Mouse (Mus musculus) layer of hippocampus, adult 2 months (tissue): ENCODE results near the gene Chsy1. TPM values are rescaled to one million over a fixed set of nuclear protein-coding genes. Genes with fewer than 3 reads are reported as not detected.

ENCODE experiments used
- DNase-seq, 2 experiments: peaks; one replicate each; pipeline ENCODE4 v3.0.0; 2022; ENCODE audit warnings: low spot score in 2 of 2
- H3K27ac ChIP-seq: fragments of 200-600 bp; 2 replicates; pipeline ENCODE4 v1.8.1; 2022
- H3K4me3 ChIP-seq: fragments of 200-600 bp; 2 replicates; pipeline ENCODE4 v1.8.1; 2022; ENCODE audit warnings: mild to moderate bottlenecking
- CTCF ChIP-seq: fragments of 200-600 bp; conservative IDR thresholded peaks from 2 replicates; pipeline ENCODE4 v1.8.1; 2022; ENCODE audit warnings: antibody characterized with exemption, mild to moderate bottlenecking, moderate library complexity
- total RNA-seq, 2 experiments: library from RNA; stranded (reverse); gene quantifications; 2 replicates each; pipeline ENCODE4 v1.2.3; 2021

Chsy1 gene
- total RNA-seq, 2 experiments from 2014 or later = 14.2 to 14.6 TPM

- Histone ChIP-seq H3K4me3 (no peak overlapping the region), H3K27ac (peak overlapping the region; percentile 21; the same call in 1 of the 2 replicates)
- no peak for DNase-seq
- no peak for TF ChIP-seq CTCF
Measured at GRCm38 (mm10) chr7:66136187-66136586, 26.9 kb downstream of the Chsy1 start.

DNA sequence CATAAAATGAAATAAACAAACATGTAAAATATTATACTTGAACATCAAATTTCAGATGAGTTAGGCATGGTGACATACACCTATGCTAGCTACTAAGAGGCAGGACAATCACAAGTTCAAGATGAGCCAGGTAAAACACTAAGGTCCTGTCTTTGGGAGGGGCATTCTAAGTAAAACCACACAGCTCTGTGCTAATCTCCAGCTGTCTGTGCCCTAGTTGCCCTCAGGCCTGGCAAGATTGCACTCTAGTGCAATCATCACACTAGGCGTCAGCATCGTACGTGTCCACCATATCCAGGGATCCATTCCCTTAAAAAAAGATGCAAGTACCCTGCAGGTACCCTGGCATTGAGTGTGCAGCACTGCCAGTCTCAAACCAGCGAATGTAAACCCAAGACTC lies 28.0 kb downstream of the Chsy1 start:
- no peak for DNase-seq
- no peak for TF ChIP-seq CTCF
- no peak overlapping the region for H3K4me3 ChIP-seq
- no peak overlapping the region for H3K27ac ChIP-seq

DNA sequence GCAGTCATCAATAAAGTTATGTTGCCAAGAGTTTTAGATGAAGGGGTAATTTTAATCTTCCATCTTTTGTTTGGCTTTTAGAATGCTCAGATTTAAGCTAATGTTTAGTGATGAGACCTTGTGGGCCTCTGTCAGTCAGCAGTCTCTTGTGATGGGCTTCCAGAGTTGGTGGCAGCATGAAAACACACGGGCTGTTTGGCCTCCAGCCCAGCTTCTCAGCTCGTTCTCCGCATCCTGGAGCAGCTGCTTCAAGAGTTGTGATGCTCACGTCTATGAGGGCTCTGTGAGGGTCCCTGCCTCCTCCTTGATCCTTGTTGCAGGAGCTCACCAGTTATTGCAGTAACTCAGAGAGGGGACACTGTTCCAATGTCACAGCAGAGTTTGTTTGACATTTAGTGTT lies 29.0 kb downstream of the Chsy1 start:
- no peak overlapping the region for H3K27ac ChIP-seq
- no peak for DNase-seq
- H3K4me3 ChIP-seq = no peak overlapping the region
- no peak for TF ChIP-seq CTCF

DNA sequence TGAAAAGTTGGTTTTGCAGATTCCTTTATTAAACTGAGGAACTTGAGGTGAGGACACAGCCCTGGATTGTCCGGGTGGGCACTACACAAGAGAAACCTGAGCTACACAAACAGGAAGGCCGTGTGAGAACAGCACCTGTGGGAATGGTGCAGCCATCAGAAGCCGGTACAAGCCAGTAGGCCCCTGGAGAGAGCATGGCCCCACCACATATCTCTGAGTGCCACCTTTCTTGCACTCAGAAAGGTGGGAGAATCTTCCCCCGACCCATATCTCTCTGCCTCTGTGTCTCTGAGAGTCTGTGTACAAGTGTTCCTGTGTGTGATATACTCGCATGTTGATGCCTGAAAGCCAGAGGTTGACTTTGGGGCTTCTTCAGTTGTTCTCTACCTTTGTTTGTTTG lies 29.6 kb downstream of the Chsy1 start:
- Histone ChIP-seq H3K27ac (no peak overlapping the region), H3K4me3 (no peak overlapping the region)
- no peak for DNase-seq
- no peak for TF ChIP-seq CTCF

GRCm38 (mm10) chr7:66140095-66140494 lies 30.8 kb downstream of the Chsy1 start:
- no peak overlapping the region for H3K4me3 ChIP-seq

DNA sequence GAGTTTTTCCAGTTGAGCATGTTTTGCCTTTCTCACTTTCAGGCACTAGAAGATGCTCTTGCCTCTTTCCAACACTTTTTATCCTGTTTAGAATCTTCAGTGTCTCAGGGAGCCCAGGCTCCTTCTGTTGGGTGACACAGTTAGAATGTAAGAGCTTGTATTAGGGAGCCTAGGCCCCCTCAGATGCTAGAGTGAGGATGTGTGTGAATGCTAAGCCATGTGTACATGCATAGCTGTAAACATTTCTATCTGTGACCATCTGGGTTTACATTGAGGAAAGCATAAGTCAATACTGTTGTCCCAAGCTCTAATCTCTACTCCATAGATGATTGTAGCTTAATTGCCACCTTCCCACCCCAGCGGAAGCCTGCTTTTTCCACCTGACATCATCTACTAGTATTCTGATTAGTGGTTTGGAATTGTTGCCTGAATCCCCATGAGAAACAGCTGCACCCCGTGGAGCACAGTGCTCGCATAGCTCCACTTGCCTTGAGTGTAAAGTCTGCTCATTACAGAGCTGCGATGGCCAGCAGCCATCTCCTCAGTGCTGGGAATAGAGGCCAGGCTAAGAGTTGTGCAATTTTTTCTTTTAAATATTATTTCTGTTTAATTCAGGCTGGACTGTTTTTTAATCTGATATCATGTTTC lies 31.7 kb downstream of the Chsy1 start:
- no peak for DNase-seq
- no peak overlapping the region for H3K4me3 ChIP-seq
- peak overlapping the region; percentile 43 for H3K27ac ChIP-seq
- TF ChIP-seq CTCF = no peak

More at GRCm38 (mm10) chr7:66140095-66140494, 30.8 kb downstream of the Chsy1 start:
- DNase-seq = no peak
- no peak for TF ChIP-seq CTCF
- peak overlapping the region; percentile 43 for H3K27ac ChIP-seq

DNA sequence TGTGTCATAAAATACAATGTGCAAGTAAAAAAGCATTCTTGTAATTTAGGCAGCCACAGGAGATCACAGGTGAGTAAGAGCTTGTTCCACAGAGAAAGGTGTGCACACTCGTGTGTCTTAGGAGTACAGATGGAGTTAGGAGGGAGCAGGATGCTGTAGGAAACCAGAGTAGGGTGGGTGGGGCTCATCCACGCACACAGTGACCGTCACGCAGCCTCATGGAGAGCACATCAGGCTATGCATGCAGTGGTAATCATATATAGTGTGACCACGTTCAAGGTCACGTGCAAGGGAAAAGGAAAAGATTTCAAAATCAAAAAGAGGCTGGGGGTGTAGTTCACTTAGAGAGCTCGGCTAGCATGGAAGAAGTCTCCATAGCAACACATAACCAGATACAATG lies 33.2 kb downstream of the Chsy1 start:
- no peak for TF ChIP-seq CTCF

DNA sequence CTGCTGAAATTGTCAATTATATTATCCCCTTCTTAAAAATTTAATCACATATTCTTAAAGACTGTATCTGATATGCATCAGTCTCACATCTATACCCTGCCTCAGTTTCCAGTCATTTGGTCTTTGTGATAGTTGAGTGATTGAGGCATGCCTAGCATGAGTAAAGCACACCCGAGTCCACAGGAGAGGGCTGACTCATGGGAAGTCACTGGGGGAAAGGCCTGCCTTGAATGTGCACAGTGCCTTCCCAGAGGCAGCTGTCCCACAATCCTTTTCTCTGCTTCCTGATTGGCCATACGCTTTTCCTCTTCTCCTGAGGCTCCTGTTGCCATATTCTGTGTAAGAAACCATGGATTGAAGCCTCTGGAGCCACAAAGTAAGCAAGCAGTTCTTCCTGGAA lies 35.2 kb downstream of the Chsy1 start:
- TF ChIP-seq CTCF = no peak
- no peak overlapping the region for H3K4me3 ChIP-seq
- no peak for DNase-seq
- H3K27ac ChIP-seq = no peak overlapping the region

More for the DNA sequence above, 33.2 kb downstream of the Chsy1 start:
- DNase-seq = no peak
- H3K27ac ChIP-seq = no peak overlapping the region
- no peak overlapping the region for H3K4me3 ChIP-seq

DNA sequence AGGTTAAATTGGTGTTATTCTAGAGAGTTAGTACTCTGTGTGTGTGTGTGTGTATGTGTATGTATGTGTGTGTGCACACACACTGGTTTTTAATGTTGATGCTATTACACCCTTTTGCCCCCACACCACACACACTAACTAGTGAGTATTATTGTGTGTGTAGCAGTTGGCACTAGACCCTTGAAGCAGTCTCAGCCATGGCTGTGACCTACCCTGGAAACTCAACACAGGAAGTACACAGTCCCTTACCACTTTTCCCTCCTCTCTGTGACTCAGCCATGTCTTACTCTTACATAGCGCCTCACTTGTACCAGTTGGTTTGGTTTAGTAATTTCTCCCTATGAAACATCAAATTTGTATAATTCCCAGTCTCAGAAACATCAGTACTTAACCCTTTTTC lies 37.8 kb downstream of the Chsy1 start:
- no peak for DNase-seq
- no peak overlapping the region for H3K4me3 ChIP-seq
- TF ChIP-seq CTCF = no peak
- H3K27ac ChIP-seq = no peak overlapping the region

DNA sequence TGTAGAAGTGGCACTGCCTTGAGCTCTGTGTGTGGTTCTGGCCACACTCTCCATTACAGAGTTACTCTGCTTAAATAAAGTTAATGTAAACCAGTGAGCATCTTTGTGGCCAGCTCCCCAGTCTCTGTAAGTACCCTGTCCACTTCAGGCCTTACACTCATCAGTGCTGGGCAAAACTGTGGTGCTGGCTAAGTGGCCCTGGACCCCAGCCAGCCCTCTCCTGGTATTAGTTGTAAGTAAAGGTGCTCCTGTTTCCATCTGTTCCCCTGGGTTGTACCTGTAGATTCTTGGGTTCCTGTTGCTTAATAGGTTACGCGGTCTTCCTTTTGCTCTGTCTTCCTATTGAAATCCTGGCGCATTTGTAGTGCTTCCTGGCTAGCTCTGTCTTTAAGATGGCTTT lies 38.5 kb downstream of the Chsy1 start:
- no peak for DNase-seq
- Histone ChIP-seq H3K4me3 (no peak overlapping the region), H3K27ac (no peak overlapping the region)
- no peak for TF ChIP-seq CTCF

- Histone ChIP-seq H3K4me3 (no peak overlapping the region), H3K27ac (no peak overlapping the region)
- no peak for TF ChIP-seq CTCF
- DNase-seq = no peak
Measured at GRCm38 (mm10) chr7:66149506-66149905, 40.2 kb downstream of the Chsy1 start.

DNA sequence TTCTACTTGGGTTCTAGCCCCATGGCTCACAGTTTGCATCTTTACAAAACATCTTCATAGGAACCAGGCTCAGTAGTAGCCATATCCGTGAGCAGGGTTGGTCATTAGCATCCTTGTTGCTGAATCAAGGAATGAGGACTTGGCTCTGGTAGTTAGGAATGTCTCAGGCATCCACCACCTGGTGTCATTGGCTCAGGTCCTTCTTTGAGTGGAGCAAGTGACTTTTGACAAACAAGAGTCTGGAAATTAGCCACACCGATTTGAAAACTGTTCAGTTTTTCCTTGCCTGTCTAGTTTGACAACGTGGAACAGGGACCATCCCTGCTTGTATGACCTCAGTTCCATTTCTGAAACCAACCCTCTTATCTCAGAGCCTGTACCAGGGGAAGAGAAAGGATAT lies 41.1 kb downstream of the Chsy1 start:
- no peak overlapping the region for H3K4me3 ChIP-seq

GRCm38 (mm10) chr7:66157413-66157812 lies 48.1 kb downstream of the Chsy1 start:
- Histone ChIP-seq H3K4me3 (no peak overlapping the region), H3K27ac (no peak overlapping the region)
- TF ChIP-seq CTCF = no peak
- no peak for DNase-seq

More for the DNA sequence above, 41.1 kb downstream of the Chsy1 start:
- peak overlapping the region; percentile 14; the same call in 1 of the 2 replicates for H3K27ac ChIP-seq
- DNase-seq = no peak
- no peak for TF ChIP-seq CTCF

GRCm38 (mm10) chr7:66157861-66158415 lies 48.6 kb downstream of the Chsy1 start:
- H3K4me3 ChIP-seq = no peak overlapping the region
- no peak overlapping the region for H3K27ac ChIP-seq
- TF ChIP-seq CTCF = no peak
- no peak for DNase-seq
